Mouse (Mus musculus) mature B cell (primary cell): Measurements from ENCODE around the gene Prr5.

Source experiments
- in situ Hi-C: fragments of 300-500 bp; cut with MboI; formaldehyde crosslinking; loops from 2 replicates; pipeline ENCODE4 v1.14.3; 2019

Prr5 gene

DNA sequence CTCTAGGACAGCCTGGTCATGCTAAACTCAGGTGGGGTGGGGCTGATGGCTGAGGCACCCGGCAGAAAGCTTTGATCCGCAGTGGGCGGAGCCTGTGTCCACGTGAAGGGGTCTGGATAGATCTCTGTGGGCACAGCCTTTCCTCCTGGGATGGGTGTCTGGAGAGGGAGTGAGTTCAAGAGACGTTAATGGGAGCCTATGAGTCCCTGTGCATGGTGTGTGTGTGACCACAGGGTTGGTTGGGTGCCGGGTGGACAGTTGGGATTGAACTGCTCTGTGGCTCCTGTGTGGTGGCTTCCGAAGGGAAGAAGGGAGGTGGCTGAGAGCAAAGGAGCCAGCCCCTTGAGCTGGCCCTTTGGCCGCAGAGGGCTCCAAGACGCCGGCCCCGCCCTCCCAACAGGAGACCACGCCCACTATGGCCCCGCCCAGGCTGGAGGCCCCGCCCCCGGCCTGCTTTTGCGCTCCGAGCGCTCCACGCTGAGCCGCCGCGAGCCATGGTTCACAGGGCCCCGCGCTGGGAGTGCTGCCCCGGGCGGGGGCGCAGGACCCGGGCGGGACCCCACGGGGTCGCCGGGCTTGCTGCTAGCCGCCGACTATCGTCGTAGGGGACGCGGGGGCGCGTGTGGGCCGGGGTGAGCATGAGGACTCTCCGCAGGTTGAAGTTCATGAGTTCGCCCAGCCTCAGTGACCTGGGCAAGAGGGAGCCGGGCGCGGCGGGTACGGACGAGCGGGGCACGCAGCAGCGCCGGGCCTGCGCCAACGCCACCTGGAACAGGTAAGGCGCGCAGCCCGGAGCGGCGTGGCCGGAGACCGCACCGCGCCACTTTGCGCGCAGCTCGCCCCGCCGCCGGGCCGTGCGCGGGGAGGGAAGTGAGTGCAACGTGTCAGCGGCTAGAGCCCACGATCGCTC, 11.4 kb downstream of the Prr5 start:
- in situ Hi-C loops, result no loop called here

DNA sequence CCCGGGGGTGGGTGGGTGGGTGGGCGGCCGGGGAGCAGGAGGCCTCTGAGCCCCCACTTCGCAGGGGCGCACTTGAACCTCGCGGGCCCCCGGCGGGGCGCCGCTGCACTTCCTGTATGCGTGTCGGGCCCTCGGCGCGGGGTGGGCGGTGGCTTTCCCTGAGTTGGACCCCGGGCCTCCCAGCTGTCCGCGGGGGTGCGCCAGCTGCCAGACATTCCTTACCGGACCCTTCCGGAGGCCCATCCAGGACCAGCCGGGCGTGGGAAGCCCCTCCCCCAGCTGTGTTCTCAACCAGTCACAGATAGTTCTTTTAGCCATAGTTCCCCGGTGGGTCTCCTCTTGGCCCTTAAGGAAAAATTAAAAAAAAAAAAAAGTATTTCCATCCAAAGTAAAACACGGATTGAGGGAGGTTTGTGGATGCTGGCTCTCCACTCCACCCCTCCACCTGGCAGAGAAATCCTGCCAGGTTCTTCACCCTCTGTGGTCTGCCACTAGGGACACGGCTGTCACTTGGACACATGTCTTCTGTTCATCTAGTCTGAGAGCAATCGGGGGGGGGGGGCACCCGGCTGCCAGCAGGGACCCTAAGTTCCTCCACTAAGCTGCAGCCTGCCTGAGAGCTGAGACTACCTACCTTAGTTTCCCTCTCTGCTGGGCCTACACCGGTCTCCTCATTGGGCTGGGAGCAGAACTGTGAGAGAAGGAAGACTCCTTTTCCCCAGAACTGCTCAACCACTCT, 12.2 kb downstream of the Prr5 start:
- in situ Hi-C loops, result no loop called here

DNA sequence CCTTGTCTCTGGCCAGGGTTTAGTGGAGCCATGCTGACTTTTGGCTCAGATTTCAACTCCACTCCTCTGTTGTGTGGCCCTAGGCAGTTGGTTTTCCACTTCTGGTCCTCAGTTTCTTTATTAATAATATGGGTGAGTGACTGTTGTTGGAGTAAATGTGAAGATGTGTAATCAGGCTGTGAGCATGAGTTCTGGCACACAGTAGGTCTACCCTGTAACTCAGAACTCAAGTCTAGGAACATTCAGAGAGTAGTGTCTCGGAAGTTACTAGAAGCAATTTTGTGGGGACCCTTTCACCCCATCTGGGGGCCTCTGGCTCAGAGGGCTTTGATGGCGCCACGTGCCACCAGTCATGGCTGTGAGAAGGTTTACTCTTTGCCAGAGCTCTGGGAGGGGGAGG, 12.8 kb downstream of the Prr5 start:
- in situ Hi-C loops, result no loop called here

DNA sequence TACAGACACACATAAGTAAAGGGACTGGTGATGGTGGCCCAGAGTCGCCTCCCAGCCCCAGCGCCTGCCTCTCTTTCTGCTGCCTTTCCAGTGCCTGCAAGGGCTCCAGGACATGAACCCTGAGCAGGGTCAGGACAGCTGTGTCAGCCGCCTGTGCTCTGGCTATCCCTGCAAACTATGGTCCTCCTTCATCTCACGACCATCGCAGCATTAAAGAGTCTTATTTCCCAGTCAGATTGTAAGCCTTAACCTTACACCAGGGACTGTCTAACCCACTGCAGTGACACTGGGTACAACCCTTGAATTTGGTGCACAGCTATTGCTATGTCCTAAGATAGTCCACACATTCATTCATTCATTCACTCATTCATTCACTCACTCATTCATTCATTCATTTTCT, 13.4 kb downstream of the Prr5 start:
- in situ Hi-C loops, result no loop called here

DNA sequence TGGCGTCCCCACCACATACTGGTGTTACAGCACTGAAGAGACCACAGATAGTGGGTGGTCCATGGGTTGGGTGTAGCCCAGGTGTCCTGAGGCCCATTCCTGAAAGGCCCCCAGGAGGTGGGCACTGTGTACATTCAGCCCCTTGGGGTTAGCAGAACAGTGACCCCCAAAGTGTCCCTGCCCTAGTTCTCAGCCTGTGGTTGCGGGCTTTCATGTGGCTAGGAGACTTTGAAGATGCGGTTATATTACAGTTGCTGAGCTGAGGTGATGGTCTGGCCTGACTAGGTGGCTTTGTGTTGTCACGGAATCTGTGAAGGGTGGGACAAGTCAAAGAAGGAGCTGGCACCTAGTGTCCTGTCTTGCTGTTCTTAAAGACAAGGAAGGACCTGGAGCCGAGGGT, 15.1 kb downstream of the Prr5 start:
- in situ Hi-C loops, result no loop called here

DNA sequence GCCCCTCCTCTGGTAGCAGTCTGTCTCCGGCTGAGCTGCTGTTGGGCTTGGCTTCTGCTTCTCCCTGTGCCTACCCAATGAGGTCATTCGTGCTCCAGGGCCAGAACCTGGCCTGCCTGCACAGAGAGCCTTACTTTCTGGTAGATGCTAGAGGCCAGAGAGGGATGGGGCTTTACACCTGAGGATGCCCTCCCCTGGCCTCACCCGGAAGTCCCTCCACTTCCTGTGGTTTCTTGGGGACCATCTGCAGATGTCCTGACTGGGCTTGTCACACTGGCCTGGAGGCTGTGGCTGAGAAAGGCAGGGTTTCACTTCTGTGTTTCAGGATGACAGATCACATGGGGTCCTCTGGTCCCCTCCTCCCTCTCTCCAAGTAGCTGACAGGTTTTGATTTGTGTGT, 16.0 kb downstream of the Prr5 start:
- in situ Hi-C loops, result no loop called here

DNA sequence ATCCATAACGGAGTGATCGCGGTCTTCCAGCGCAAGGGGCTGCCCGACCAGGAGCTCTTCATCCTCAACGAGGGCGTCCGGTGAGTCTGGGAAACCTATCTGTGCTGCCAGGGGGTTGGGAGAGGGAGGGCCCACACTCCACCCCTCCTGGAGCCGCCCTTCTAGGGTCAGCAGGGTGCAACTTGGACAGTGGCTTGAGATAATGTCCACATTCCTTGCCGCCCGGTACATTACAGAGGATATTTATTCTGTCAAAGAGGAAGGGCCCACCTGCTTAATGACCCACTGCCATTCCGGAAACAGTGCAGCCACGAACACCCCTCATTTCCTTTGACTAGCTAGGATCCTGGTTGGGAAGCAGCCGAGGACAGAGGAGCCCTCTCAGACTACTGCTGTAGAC, 18.5 kb downstream of the Prr5 start:
- in situ Hi-C loops, result no loop called here

DNA sequence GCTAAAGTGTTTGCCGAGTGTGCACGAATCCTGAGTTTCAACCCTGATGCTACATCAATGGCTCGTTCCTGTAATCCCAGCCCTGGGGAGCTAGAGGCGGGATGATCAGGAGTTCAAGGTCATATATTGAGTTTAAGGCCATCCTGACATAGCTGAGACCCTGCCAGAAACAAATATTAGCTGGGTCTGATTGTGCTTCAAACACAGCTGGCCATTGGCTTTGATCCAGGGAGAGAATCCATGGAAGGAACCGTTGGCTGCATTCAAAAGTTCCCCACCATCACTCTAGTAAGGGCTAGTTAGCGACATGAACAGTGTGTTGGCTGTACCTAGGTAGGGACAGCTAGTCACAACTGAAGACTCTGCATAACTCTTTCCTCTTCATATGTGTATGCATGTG, 19.9 kb downstream of the Prr5 start:
- in situ Hi-C loops, result no loop called here

DNA sequence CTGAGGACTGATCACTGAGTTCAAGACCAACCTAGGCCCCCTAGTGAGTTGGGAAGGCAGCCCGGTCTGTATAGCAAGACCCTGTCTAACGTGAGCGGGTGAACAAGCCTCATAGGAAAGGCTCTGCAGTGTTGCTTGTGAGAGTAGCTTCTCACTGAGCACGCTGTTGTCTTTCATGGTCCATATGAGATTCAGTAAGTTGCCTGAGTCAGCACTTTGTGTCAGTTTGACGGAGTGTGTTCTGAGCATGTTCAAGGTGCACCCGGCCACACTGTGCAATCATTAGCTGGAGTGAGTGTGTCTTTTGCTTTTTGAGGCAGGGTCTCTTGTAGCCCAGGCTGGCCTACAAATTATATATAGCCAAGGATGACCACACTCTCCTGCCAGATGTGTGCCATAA, 22.1 kb downstream of the Prr5 start:
- in situ Hi-C loops, result no loop called here

DNA sequence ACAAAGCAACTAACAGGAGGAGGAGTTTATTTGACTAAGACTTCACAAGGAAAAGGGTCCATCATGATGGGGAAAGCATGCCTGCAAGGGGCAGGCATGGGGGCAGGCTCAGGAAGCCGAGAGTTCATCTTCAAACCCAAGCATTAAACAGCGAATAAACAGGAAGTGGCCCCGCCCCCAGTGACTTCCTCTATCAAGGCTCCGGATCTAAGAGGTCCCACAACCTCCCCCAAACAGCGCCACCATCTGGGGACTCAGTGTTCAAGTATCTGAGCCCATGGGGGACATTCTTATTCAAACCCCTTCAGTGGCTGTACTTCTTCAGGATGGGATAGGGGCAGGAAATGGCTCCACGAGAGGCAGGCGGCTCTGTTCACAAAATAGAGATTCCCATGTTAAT, 23.2 kb downstream of the Prr5 start:
- in situ Hi-C loops, result no loop called here

DNA sequence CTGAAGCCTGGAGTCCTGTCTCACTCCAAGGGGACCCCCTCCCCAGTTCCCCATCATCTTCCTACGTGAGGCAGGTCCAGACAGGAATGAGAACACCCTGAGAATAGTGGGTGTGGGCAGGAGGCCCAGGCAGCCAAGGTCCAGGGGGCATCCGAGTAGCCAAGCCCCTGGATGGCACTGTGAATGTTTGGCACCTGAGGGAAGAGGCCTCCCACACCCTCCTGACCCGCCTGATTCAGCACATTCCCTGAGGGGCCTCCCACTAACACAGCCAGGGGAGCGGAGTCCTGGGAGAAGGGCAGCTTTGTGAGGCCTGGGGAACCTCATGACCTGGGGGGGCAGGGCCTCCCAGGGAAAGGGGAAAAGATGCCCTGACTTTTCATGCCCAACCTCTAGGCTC, 26.6 kb downstream of the Prr5 start:
- in situ Hi-C loops, result no loop called here

DNA sequence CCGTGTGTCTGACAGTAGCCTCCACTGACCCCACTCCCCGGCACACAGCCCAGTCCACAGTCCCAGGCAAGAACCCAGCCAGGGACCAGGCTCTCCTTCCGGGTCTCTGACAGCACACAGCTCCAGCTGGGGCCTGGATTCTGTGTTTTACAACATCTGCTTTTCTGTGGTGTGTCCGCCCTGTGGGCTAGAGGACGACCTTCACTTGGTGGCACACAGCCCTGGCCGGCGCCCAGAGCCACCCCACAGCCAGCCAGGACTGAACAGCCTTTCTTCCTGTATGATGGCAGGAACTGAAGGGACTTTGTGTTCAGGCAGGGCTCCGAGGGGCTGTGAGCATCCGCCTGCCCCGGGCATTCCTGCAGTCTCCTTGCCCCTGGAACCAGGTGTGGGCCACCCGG, 28.2 kb downstream of the Prr5 start:
- in situ Hi-C loops, result no loop called here

DNA sequence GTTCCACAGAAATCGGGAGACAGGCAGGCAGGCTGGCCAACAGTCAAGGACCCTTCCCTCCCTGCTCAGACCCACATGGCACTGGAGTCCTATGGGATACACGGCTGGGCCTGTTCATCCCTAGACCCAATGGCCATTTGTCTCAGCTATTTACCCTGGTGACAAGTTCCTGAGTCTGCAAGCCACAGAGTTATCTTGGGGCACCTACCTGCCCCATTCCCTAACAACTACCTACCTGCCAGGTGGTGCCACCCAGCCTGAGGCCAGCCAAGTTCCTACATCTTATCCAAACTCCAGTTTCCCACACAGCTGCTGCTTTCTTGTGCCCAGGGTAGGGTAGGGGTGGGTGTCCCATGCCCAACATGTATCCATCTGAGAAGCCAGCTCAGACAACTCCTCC, 28.8 kb downstream of the Prr5 start:
- in situ Hi-C loops, result no loop called here

DNA sequence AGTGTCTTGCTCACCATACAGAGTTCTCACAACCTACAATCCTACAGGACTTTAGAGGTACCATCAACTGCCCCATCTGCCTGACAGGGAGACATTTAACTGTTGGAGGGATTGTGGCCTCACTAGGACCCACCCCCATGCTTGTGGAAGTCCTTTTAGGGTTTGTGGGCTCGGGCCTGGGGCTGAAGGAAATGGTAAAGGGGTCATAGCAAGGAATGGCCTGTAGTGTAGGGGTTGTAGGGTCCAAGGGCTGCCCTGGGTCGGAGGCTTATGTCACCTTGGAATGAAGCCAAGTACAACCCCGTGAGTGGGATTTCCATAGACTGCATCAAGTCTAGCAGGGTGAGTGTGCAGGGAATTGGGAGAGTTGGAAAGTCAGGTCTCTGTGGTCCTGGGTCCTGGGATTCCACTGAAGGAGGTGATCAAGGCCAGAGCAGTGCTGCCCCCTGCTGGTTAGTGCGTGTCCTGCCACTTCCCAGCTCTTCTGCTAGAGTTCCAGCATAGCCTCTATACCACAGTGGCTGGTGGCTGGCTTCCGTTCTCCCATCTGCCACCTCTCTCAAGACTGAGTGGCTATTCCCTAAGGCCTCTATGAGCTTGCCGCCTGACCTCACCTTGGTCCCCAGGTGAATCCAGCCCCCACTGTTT, 30.9 kb downstream of the Prr5 start:
- in situ Hi-C loops, result no loop called here

DNA sequence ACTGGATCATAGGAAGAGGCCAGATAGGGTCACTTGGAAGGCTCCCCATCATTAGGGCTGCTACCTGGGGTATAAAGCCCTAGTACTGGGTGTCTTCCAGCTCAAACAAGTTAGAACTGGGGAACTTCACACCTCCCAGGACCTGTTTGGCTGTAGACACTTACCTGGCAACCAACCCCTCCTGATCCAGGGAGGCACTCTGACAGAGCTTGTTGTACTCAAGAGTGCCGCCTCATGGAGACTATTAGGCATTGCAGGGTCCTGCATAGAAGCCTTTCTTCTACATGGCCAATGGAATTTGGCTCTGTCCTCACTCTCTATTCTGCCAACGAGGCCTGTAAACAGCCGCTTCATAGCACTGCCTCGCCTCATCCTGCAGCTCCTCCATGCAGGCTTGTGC, 32.5 kb downstream of the Prr5 start:
- in situ Hi-C loops, result no loop called here

DNA sequence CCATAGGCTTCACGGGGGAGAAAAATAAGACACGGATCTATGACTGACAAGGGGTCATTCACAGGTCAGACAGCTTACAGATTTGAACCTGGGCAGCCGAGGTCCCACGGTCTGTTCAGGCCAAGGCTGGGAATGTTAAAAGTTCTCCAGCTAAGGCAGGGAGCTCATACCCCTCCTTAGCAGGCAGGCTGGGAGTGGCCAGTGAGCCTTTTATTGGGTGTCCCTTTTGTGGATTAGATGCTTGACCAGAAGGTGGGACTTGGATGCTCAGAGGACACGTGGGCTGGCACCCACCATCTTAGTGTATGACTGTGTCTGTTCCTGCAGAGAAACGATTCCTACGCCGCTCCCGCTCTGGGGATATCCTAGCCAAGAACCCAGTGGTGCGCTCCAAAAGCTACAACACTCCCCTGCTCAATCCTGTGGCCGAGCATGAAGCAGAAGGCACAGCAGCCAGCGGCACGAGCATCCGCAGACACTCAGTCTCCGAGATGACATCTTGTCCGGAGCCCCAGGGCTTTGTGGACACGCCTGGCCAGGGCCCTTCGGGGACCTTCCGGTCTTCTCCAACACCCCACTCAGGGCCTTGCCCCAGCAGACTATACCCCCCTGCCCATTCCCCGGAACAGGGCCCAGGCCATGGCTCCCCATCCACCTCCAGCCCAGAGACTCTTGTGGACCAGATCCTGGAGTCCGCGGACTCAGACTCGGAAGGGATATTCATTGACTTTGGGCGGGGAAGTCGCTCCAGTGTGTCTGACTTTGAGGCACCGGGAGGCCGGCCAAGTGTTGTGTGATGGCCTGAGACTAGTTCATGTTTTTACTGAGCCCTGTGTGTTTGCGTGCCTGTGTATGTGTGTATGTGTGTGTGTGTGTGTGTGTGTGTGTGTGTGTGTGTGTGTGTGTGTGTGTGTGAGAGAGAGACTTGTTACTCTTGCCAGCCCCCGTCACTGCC, 33.2 kb downstream of the Prr5 start:
- in situ Hi-C loops, result no loop called here

DNA sequence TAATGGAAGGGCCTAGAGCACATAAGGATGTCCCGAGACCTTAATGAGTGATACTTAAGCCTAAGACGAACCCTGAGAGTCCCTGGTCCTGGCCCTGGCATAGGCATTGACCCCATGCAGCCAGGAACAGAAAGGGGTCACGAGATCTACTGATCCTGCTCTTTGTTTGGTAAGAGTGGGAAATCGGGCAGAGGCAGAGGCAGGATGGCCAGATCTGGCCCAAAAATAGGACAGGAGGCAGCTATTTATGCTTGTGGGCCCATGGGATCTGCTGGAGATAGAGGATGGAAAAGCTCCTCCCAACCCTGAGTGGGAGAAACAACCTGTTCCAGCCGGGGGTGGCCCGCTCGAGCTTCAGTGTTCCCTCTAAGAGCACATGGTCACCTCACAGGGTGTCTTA, 34.6 kb downstream of the Prr5 start:
- in situ Hi-C loops, result no loop called here

DNA sequence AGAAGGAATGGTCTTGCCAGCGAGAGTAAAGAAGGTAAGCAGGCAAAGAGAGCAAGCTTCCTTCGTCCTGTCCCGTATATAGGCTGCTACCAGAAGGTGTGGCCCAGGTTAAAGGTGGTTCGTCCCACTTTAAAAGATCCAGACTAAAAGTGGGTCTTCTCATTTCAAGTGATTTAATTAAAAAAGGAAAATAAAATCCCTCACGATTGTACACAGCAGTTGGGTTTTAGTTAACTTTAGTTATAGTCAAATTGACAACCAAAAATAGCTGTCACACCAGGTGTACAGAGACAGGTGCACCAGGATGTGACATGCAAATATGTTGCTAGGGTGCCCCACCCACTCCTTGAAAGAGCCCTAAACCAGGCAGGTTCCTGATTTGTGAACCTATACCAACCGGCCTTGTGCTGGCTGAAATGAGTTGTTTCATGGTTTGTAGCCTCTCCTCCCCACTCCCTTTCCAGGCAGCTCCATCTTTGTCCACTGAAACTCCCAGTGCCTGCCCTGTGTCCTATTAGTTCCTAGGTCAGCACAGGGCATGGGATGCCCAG, 36.0 kb downstream of the Prr5 start:
- in situ Hi-C loops, result no loop called here

DNA sequence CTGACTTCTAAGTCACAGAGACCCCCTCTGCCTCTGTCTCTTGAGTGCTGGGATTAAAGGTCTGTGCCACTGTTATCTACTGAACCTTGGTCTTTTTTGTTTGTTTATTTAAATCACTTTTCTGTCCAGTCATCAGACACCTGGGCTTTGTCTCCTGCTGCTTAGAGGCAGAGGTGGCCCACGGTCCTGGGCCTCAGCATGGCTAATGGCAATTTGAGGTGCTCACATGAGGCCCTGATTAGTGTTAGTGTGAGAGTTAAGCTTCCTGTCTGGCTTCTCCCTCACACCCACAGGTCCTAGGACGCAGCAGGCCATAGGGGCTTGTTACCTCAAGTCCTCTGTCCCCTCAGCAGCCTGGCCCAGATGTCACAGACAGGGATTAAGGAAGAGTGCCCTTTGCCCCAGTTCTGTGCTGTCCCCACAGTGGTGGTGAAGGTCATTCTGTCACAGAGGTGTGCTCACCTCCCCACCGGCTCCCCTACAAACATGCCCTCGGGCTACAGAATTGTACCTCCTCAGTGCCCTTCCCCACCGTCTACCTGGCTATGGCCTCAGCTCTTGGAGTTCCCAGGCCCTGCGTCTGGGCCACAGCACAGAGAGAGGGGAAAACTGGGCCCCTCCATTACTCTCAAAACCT, 37.7 kb downstream of the Prr5 start:
- in situ Hi-C loops, result no loop called here

DNA sequence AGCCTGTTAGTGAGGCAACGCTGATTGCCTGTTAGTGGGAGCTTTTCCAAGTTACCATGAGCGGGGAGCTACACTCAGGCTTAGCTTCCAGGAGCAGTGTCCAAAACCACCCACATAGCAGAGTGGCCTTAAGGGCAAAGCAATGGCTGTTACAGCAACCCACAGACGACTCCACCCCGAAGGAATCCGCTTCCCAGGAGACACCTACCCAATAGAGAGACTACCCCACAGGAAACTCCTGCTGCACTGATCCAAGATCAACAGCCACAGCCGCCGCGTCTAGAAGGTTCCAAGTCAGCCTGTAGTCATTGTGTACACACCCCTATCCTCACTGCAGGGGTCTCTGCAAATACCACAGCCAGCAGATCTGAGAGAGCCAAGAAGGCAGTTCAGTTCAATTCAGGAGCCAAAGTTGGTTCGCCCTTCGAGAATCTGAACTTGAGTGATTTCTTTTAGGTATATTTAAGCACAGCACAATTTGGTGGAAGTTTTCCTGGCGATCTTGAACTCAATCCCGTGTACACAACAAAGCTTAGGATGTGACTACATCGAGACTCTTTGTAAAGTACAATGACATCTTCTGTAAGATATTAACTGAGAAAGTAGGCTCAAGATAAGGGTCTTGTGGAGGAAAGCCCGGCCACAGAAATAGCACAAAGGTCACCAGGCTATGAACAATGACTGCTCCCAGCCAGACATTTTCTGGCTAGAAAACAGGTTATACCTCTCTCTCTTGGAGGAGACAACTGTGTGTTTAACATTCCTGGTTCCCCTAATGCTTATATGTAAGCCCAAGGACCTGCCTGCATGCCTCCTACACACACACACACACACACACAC, 43.4 kb downstream of the Prr5 start:
- in situ Hi-C loops, result no loop called here
